Mouse (Mus musculus) 416B (cell line): ENCODE measurements around the gene 1700017N19Rik.

Source experiments
- DNase-seq: peaks from one replicate; pipeline ENCODE4 v3.0.0; 2011; ENCODE audit warnings: low read depth

The 1700017N19Rik gene

DNA sequence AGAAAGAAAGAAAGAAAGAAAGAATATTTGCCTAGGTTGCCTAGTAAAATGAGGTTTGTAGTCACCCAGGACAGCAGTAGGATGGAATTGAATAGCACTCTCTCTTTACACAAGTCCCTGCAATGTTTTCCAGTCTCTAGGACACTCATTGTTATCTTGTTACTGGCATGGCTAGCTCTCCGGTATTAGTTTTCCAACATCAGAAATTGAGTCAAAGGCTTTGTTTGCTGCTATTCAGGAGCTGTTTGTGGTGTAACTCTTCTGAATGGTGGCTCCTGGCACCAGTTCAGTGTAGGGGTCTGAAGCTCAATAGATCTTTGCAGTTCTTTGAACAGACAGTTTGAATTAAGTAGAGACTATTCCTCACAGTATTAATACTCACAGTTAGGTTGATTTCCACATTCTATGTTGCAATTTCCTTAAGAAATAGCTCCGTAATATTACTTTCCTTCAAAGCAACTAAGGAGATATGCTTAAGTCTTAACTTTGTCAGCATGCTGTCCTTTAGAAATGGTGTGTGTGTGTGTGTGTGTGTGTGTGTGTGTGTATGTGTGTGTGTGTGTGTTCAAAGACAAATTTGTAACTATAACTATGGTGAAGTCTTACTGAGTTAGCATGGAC lies 71.8 kb downstream of the 1700017N19Rik start:
- DNase-seq = peak; percentile 5
